Mouse (Mus musculus) kidney, adult 2 months (tissue): ENCODE data around the gene Cldn14. TPM values are rescaled to one million over a fixed set of nuclear protein-coding genes. Genes with fewer than 3 reads are reported as not detected.
A peak's percentile ranks its signal among the peaks of the same experiment; 100 is the strongest.

Experiments
- DNase-seq: peaks from one replicate; pipeline ENCODE4 v3.0.0; 2021
- H3K27ac ChIP-seq: fragments of 200-500 bp; 2 replicates; pipeline ENCODE4 v1.5.1; 2012; ENCODE audit warnings: low read depth, low read length, control low read depth, inconsistent platforms; ENCODE audit not compliant: insufficient read depth
- H3K27me3 ChIP-seq: fragments of 200-500 bp; replicated peaks from 2 replicates; pipeline ENCODE4 v1.6.1; 2012; ENCODE audit warnings: mild to moderate bottlenecking, moderate library complexity, low read length, inconsistent platforms; ENCODE audit not compliant: control insufficient read depth, insufficient read depth
- H3K36me3 ChIP-seq: fragments of 200-500 bp; 2 replicates; pipeline ENCODE4 v1.6.1; 2012; ENCODE audit warnings: mild to moderate bottlenecking, moderate library complexity, low read length, inconsistent platforms; ENCODE audit not compliant: control insufficient read depth, insufficient read depth
- H3K4me1 ChIP-seq: fragments of 200-500 bp; 2 replicates; pipeline ENCODE4 v1.6.1; 2011; ENCODE audit warnings: low read length; ENCODE audit not compliant: control insufficient read depth, insufficient read depth
- H3K4me3 ChIP-seq: fragments of 200-500 bp; 2 replicates; pipeline ENCODE4 v1.5.1; 2011; ENCODE audit warnings: mild to moderate bottlenecking, low read depth, low read length, control low read depth; ENCODE audit not compliant: insufficient read depth
- CTCF ChIP-seq: fragments of 200-500 bp; conservative IDR thresholded peaks from 2 replicates; pipeline ENCODE4 v1.5.1; 2011; ENCODE audit warnings: low read depth, mild to moderate bottlenecking, control low read depth, low read length, moderate library complexity, mixed read lengths; ENCODE audit not compliant: insufficient read depth, insufficient read length
- POLR2A ChIP-seq: fragments of 200-500 bp; IDR thresholded peaks from one replicate; pipeline ENCODE4 v1.6.1; 2011; ENCODE audit warnings: low read depth, low read length, control low read depth
- WGBS: fragments of 180-500 bp; shearing (Covaris S2); methylation state at CpG from one replicate; pipeline ENCODE4 v1.1.7; 2018; 5-methylcytosine and 5-hydroxymethylcytosine counted together
- polyA plus RNA-seq: library from polyadenylated mRNA; depleted of rRNA; stranded (reverse); fragments of >200 nt; gene quantifications from 2 replicates; pipeline ENCODE4 v1.2.3, GENCODE M21; 2012

Gene Cldn14
- polyA plus RNA-seq, 1 experiment, result 0.38 TPM

- WGBS, result 84% methylated on average over 6 of the region's 6 CpGs
- no peak for DNase-seq
- no peak overlapping the region for H3K27ac ChIP-seq
- TF ChIP-seq POLR2A (no peak), CTCF (no peak)
- no peaks in the 10 kb centered on the region for H3K4me1 ChIP-seq
- no peaks in the 10 kb centered on the region for H3K36me3 ChIP-seq
- no peaks in the 10 kb centered on the region for H3K27me3 ChIP-seq
- H3K4me3 ChIP-seq, result no peak overlapping the region
Measured at GRCm38 (mm10) chr16:93944301-93944700, 64.3 kb downstream of the Cldn14 start.

GRCm38 (mm10) chr16:93942796-93943502, 65.7 kb downstream of the Cldn14 start:
- H3K4me1 ChIP-seq, result no peaks in the 10 kb centered on the region
- WGBS, result 91% methylated on average over 10 of the region's 10 CpGs
- no peaks in the 10 kb centered on the region for H3K27me3 ChIP-seq
- no peak overlapping the region for H3K4me3 ChIP-seq
- TF ChIP-seq POLR2A (no peak), CTCF (no peak)
- H3K36me3 ChIP-seq, result no peaks in the 10 kb centered on the region
- H3K27ac ChIP-seq, result no peak overlapping the region
- DNase-seq, result no peak

- Histone ChIP-seq H3K4me3 (no peak overlapping the region), H3K4me1 (no peaks in the 10 kb centered on the region), H3K36me3 (no peaks in the 10 kb centered on the region), H3K27me3 (no peaks in the 10 kb centered on the region), H3K27ac (no peak overlapping the region)
- DNase-seq, result no peak
- 67% methylated on average over 10 of the region's 10 CpGs for WGBS
- no peak for TF ChIP-seq CTCF
- no peak for TF ChIP-seq POLR2A
Measured at GRCm38 (mm10) chr16:93941781-93942567, 66.7 kb downstream of the Cldn14 start.

GRCm38 (mm10) chr16:93939961-93940360, 68.7 kb downstream of the Cldn14 start:
- 87% methylated on average over 4 of the region's 4 CpGs for WGBS
- Histone ChIP-seq H3K27me3 (no peaks in the 10 kb centered on the region), H3K4me3 (no peak overlapping the region), H3K4me1 (no peaks in the 10 kb centered on the region), H3K36me3 (no peaks in the 10 kb centered on the region), H3K27ac (no peak overlapping the region)
- DNase-seq, result no peak
- TF ChIP-seq POLR2A, result no peak
- no peak for TF ChIP-seq CTCF

- TF ChIP-seq CTCF (peak; percentile 72), POLR2A (no peak)
- Histone ChIP-seq H3K27me3 (no peaks in the 10 kb centered on the region), H3K27ac (no peak overlapping the region), H3K36me3 (no peaks in the 10 kb centered on the region), H3K4me1 (no peaks in the 10 kb centered on the region), H3K4me3 (peak overlapping the region; percentile 43)
- DNase-seq, result peak; percentile 63
- WGBS, result 4% methylated on average over 16 of the region's 16 CpGs
Measured at GRCm38 (mm10) chr16:93938400-93938846, 70.2 kb downstream of the Cldn14 start.

- Histone ChIP-seq H3K4me3 (no peak overlapping the region), H3K27me3 (no peaks in the 10 kb centered on the region), H3K27ac (no peak overlapping the region), H3K36me3 (no peaks in the 10 kb centered on the region), H3K4me1 (no peaks in the 10 kb centered on the region)
- TF ChIP-seq POLR2A (no peak), CTCF (no peak)
- DNase-seq, result no peak
- WGBS, result 26% methylated on average over 7 of the region's 7 CpGs
Measured at GRCm38 (mm10) chr16:93935009-93935408, 73.6 kb downstream of the Cldn14 start.

GRCm38 (mm10) chr16:93934588-93934987, 74.0 kb downstream of the Cldn14 start:
- Histone ChIP-seq H3K36me3 (no peaks in the 10 kb centered on the region), H3K27me3 (no peaks in the 10 kb centered on the region), H3K4me3 (no peak overlapping the region), H3K27ac (no peak overlapping the region), H3K4me1 (no peaks in the 10 kb centered on the region)
- no peak for DNase-seq
- WGBS, result 25% methylated on average over 13 of the region's 13 CpGs
- TF ChIP-seq POLR2A (no peak), CTCF (no peak)
